Mouse (Mus musculus) T-helper 17 cell (primary cell): Measurements from ENCODE around the gene Trpm1.

Experiments
- in situ Hi-C, 2 experiments: fragments of 300-600 bp; cut with MboI, MseI; formaldehyde crosslinking; loops; 1 replicate in 1 of 2; 2 replicates in 1 of 2; pipeline ENCODE4 v1.15.1; 2025; ENCODE audit warnings: high pct_unique_total_duplicates in 2 of 2

The Trpm1 gene

DNA sequence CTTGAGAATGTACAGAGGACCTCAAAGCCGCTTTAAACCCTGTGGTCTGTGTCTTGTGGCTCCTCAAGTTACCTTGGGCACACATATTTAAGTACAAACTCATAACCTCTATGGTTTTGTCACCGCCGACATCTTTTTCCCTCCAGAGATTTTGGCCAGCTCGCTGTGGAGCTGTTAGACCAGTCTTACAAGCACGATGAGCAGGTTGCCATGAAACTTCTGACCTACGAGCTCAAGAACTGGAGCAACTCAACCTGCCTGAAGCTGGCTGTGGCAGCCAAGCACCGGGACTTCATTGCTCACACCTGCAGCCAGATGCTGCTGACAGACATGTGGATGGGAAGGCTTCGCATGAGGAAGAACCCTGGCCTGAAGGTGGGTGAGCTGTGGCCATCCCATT is 76.3 kb downstream of the Trpm1 start:
- in situ Hi-C loops = loop anchor here in 1 of 2 experiments (25.0 kb wide), 1 partner anchor 507 kb away; no protein-coding TSS in a partner anchor

DNA sequence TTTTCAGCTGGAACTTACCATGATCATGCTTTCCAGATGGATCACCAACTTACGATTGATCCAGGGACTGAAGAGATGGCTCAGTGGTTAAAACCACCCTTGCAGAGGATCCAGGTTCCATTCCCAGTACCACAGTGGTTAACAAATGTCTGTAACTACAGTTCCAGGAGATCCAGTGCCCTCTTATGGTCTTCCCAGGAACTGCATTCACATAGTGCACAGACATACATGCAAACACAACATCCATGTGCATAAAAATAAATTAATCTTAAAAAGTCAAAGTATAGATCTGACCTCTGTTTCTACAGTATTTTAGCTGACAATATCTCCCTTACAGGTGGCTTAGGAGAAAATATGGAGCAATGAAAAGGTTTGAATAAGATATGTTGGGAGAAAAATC is 77.4 kb downstream of the Trpm1 start:
- in situ Hi-C loops = loop anchor here in 1 of 2 experiments (25.0 kb wide), 1 partner anchor 506 kb away; no protein-coding TSS in a partner anchor

DNA sequence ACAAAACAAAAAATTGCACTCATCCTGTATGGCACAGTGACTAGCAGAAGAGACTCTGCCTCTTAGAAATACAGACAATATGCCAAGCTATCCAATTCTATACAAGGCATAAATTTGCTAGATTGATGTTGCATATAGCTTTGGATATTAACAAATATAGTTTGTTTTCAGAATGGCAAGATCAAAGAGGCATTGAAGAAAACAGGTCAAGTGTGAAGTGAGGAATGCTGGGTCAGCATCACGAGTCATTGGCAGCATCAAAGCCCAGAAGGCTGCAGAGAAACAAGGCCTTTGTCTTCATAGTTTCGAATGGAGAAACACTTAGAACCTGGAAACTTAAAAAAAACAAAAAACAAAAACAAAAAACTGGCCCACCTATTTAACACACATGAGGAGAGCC is 78.4 kb downstream of the Trpm1 start:
- in situ Hi-C loops = loop anchor here in 1 of 2 experiments (25.0 kb wide), 1 partner anchor 505 kb away; no protein-coding TSS in a partner anchor

DNA sequence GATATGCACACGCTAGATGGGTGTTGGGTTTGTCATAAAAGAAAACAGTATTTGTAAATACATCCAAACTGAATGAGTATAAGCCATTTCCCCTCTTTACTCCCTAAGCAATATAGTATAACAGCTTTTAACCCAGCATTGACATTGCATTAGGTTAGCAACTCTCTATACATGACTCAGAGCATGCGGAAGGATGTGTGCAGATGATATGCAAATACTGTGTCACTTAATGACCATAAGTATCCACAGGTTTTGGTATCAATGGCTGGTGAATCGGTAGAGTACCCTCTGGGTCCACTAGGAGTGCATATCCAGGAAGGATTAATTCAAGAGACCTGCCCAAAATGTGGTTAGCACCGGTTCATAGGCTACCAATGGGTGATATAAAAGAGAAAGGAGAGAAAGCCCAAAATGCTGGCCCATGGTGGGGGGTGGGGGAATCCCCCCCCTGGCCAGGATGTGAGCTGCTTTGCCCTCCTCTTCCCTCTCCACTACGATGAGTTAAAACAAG is 80.7 kb downstream of the Trpm1 start:
- in situ Hi-C loops = loop anchor here in 1 of 2 experiments (25.0 kb wide), 1 partner anchor 503 kb away; no protein-coding TSS in a partner anchor

DNA sequence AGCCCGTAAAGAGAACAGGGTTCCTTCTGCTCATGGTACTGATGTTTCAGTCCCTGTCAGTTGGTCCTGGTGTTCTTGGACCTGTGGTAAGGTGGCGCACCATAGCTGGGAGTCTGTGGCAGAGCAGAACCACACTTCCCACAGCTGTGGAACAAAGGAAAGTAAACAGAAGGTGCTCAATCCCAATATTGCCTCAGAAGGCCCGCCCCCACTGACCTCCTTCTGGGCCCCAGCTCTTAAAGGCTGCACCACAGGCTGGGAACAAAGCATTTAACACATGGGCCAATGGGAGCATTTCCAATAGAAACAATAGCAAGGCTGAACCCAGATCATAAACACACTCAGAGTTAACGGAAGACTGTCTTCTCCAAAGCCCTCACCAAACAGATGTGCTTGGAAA is 82.9 kb downstream of the Trpm1 start:
- in situ Hi-C loops = loop anchor here in 1 of 2 experiments (25.0 kb wide), 1 partner anchor 501 kb away; no protein-coding TSS in a partner anchor

DNA sequence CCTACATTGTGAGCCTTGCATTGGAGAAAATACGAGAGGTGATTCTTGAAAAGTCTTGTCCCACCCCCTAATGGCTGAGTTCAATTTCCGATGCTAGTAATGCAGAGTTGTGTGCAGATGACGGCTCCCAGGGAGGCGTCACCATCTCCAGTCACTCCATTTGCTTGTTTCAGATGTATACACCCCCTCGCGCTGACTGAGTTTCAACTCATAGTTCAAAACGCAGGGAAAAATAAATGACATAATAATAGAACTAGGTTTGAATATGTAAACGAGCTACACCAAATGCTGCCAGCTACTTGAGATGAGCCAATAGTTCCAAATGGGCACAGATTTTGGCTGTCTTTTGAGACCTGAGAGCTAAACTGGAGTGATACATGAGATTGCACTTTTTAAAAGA is 84.1 kb downstream of the Trpm1 start:
- in situ Hi-C loops = loop anchor here in 1 of 2 experiments (25.0 kb wide), 1 partner anchor 500 kb away; no protein-coding TSS in a partner anchor

DNA sequence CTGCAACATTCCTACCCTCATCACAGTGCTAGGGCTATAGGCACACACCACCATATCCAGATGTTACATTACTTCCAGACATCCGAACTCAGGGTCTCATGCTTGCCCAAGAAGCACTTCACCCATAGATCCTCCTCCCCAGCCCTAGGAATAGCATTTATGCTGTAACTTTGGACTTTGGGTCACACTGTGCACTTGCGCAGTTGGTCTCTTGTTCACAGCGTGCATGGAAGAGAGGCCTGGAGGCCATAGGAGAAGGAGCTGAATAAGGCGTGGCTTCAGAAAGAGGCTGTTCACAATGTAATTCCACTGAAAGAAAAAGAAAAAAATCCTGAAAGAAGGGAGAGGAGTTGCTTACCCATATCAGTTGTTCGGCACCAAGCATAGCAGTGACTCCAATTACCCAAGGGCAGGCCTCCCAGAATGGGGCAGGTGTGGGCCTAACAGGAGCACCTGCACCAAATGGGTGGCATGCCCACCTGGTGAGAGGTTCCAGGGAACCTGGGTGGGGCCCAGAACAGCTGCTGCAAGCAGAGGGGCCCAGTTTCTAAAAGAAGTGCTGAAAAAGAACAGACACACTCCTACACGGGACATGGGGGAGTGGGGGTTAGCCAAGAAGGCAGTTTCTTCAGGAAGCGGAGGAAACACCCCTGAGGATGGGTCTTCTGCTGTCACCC is 84.9 kb downstream of the Trpm1 start:
- in situ Hi-C loops = loop anchor here in 1 of 2 experiments (25.0 kb wide), 1 partner anchor 499 kb away; no protein-coding TSS in a partner anchor

DNA sequence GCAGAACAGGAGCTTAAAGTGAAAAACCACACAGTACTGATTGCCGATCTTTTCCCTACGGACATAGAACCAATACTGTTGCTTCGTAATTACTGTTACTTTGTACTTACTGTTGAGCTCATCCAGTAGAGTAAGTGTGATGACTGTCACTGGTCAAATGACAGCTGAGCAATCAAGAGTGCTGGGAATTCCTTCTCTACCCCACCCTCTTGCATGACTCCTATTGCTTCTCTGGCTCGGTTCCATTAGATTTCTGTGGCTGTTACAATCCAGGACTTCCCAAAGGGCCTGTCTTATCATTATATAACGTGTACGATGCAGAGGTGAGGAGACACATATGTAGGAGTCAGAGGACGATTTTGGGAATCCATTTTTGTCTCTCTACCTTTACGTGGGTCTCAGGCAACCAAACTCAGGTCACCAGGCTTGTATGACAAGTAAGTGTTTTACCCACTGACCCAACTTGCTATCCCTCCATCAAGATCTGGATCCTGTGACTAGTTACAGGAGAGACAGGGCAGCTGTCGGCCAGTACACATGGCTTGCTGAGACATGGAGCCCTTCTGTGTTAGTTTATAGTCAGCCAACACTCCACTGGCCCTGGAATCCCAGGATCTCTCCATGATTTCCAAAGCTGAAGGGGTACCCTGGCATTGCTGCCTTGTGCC is 85.6 kb downstream of the Trpm1 start:
- in situ Hi-C loops = loop anchor here in 1 of 2 experiments (25.0 kb wide), 1 partner anchor 498 kb away; no protein-coding TSS in a partner anchor

DNA sequence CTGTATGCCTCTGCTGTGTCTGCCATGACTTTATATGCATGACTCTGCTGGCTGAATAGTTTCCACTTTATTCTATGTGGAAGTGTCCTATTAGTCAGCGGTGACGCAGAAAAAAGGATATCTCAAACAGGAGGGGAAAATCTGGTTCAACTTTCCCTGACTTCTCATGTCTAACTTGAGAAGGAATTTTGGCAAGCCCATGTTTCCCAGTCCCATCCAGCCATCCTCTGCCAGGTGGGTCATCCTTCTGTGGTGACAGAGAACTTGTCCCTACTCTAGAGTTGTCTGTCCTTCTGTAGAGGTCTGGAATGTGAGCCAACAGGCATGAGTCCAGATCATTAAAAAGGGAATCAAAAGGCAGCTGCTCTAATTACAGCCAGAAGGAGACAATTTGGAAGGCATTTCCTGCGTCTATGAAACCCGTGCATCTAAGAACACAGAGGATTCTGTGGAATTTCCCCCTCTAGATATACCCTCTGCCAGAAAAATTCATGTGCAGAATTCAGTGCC is 86.2 kb downstream of the Trpm1 start:
- in situ Hi-C loops = loop anchor here in 1 of 2 experiments (25.0 kb wide), 1 partner anchor 497 kb away; no protein-coding TSS in a partner anchor

DNA sequence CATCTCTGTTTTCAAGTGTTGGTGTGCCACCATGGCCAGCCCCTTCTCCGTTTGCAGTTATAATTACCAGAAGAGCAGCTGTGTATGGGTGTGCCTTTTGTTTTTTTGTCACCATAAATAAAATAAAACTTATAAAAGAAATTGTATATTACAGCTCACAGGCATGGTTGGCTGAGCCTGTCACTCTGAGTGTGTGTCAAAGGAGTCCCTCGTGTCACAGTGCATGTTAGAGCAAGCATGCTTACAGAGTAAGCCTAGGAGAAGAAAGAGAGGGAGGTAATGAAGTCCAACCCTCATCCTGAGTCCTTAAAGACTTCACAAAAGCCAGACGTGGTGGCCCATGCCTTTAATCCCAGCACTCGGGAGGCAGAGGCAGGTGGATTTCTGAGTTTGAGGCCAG is 88.8 kb downstream of the Trpm1 start:
- in situ Hi-C loops = loop anchor here in 1 of 2 experiments (25.0 kb wide), 1 partner anchor 495 kb away; no protein-coding TSS in a partner anchor

DNA sequence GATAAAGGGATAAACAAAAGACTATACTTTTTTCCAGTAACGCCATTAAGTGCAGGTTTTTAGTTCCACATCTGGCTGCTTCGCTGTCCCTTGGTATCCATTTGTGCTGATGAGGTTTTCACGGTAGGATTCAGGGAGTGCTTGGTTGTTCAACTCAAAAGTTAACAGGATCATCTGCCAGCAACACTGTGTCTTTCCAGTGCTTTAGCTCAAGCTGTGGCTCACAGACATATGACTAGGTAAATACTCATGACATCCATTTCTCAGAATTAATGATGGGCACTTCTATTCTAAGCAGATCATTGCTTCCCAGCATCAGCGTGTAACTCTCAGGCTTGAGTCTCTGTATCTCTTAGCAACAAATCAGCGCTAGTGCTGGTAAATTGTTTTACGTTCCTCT is 90.7 kb downstream of the Trpm1 start:
- in situ Hi-C loops = loop anchor here in 1 of 2 experiments (25.0 kb wide), 1 partner anchor 493 kb away; no protein-coding TSS in a partner anchor

DNA sequence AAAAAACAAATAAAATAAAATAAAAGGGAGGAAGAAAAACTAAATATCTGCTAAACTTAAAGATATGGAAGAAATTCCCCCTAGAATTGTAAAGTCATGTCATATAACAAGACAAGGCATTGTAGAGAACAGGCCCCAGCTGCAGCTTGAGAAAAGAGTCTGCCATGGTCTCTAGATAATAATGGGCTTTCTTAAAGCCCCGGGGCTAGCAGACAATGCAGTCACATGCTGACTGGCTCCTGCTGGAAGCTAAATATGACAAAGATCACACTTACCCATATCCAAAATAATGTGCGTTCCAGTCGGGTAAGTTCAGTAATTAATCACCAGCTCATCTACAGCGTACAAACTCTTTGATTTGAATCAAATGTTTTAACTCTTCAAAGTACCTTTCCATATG is 93.1 kb downstream of the Trpm1 start:
- in situ Hi-C loops = loop anchor here in 1 of 2 experiments (25.0 kb wide), 1 partner anchor 491 kb away; no protein-coding TSS in a partner anchor

DNA sequence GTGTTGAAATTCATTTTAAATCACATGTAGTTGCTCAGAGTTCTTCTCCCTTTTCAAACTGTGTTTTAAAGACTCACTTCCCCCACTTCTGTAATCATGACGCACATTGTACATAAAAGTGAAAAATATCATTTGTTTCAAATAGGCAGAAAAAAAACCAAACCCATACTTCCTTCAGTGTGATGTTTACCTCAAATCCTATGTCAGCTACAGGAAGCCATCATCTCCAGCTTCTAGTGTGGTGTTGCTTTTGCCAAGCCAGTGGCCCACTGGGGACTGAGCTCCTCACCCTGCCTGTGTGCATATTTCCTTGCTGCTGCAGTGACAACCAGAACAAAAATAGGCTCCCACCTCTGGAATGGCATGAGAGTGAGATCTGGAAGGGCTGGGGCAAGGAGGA is 94.7 kb downstream of the Trpm1 start:
- in situ Hi-C loops = loop anchor here in 1 of 2 experiments (25.0 kb wide), 1 partner anchor 489 kb away; no protein-coding TSS in a partner anchor

DNA sequence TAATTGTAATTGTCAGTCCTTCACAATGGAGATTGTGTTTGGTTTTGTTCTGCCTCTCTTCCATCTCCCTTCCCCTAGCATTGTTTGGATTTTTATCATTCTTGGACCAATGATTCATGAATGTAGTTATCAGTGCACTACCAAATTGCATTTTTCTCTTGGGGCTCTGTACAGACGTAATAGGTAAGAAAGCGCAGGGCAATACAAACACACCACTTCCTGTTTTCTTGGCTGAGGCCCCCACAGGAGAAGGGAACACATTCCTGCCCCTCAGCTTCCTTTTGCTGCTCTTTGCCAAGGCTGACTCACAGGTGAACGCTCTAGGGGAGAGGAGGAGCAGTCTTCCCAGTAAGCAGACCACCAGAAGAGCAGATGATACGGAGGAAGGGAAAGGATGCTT is 96.1 kb downstream of the Trpm1 start:
- in situ Hi-C loops = loop anchor here in 1 of 2 experiments (25.0 kb wide), 1 partner anchor 488 kb away; no protein-coding TSS in a partner anchor

DNA sequence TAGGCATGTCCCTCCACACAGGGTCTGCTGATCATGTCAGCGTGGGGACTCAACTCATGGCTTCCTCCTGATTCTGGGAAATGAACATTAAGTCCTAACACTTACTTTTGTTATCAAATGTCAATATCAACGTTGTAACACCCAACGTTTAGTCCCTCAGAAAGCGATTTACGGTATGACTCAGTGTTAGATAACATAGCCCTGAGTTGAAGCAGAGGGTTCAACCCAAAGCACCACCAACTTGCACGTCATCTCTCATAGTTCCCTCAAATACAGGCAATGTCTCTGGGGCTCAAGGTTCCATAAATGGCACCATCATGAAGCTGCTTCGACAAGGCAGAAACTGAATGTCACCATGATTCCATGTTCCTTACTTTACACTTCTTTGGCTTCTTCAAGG is 96.8 kb downstream of the Trpm1 start:
- in situ Hi-C loops = no loop called here

DNA sequence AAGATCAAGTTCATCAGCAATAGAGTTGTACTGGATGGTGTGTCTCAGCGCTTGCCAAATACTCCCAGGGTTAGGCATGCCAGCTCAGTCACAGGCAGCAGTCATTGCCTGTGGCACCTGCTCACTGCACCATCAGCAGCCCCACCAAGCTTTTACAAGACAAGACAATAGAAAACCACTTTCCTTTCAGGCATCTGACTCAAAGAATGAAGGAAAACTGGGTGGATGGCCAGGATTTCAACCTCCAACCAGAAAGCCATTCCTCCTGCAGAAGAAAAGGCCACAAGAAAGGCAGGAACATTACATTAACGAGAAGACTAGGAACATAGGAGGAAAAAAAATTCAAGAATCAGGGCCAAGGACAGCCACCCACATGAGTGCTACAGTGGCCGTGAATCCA is 100.1 kb downstream of the Trpm1 start:
- in situ Hi-C loops = no loop called here

DNA sequence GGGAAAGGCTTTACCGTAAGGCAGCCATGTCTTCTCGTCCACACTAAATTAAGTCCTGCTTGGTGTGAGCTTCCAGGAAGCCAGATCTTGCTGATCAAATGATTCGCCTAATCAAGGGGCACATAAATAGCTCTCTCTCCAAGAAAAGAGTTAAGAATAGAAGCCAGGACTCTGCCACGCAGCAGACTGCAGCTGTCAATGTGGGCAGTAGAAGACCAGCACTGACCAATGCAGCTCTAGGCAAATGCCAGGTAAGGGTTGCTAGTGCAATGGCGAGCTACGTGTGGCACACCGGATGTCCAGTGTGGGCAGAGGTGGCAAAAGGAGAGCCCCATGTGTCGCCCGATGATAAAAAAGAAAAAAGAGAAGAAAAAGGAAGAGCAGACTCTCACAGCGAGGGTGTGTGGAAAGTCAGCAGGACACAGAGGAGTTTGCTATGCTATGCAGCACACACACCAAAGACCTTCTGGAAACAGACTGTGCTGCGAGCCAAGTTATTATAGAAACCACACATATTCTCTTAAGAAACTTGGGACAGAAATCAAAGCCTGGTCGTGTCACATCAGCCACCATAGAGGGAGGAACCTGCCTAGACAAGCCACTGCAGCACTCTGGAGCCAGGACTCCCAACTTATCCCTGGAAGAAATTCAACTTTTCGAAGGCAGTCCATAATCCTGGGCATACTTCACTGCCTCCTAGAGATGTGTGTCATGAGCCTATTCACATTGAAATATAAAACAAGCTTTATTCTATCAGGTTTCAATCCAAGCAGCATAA is 112.1 kb downstream of the Trpm1 start:
- in situ Hi-C loops = no loop called here

DNA sequence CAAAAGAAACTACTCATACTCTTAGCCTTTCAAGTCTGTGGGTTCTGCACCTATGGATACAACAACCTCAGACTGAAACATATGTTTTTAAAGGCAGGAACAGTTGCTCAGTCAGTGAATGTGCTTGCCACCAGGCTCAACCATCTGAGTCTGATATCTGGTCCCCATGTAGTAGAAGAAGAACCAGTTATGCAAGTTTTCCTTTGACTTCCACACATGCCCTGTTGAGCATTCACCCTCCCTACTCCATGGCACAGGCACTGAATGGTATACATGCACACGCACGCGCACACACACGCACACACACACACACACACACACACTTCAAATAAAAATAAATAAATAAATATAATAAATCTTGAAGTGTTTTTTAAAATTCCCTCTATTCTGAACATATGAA is 113.0 kb downstream of the Trpm1 start:
- in situ Hi-C loops = no loop called here

DNA sequence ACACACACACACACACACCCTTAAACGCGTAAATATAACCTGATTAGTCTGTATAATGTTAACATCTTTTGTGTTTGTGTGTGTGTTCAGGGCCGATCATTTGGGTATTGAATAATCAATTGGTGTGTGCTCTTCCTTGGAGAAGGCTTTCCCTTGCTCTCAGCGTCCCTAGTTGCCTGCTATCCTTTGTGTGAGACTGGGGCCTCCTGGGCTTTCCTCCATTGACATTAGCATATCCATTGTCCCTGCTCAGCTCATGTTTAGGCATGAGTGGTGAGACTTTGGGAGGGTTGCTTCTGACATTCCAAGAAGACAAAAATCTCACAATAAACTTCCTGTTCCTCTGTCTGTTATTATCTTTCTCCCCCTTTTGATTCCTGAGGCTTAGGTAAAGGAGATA is 118.3 kb downstream of the Trpm1 start:
- in situ Hi-C loops = no loop called here

DNA sequence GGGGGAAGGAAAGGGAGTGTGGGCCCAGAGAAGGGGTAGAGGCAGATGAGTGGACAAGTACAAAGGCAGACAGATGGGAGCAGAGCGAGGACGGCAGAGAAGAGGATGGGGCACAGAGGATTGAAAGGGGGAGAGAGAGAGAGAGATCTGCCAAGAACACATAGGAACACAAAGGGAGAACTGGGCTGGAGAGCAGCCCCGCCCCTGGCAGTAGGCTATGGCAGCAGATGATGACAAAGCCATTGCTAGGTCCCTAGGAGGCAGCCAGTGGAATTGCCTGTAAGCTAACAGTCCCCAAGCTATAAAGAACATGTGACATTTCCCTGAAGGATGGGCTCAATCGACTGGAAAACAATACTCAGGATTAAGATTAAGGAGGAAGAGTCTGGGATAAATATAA is 121.9 kb downstream of the Trpm1 start:
- in situ Hi-C loops = no loop called here

DNA sequence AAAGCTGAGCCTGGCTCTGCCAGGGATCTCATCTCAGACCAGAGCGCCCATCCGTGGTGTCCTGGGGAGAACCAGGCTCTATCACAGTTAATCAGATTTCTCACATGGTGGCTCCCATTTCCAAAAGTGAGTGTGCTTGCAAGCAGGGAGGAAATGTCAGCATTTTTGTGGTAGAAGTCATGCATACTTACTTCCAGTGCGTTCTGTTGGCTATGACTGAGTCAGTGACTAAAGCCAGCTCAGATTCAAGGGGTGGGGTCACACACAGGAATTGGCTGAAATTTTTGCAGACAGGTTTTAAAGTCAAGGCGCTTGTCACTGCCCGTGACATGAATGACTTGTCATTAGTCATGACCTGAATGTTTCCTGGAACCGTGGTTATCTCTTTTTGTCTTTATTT is 123.3 kb downstream of the Trpm1 start:
- in situ Hi-C loops = no loop called here
